Mouse (Mus musculus) liver, postnatal 0 days (tissue): ENCODE measurements around the gene Pten. TPM values are rescaled to one million over a fixed set of nuclear protein-coding genes. Genes with fewer than 3 reads are reported as not detected.
"Not testable (repeated sequence)": the region's sequence is repeated elsewhere in the genome, so short reads cannot be mapped to it uniquely, and the experiment has no call there.

Experiments used
- ATAC-seq: fragments of 200-750 bp; cut with Nextera tagmentation; 2 replicates; pipeline ENCODE4 v1.8.0; 2017; ENCODE audit warnings: mild to moderate bottlenecking, moderate library complexity
- DNase-seq: peaks from one replicate; pipeline ENCODE4 v3.0.0-alpha.2; 2016
- H3K27ac ChIP-seq: fragments of 300-500 bp; sonication (generic); 2 replicates; pipeline ENCODE4 v1.5.1; 2014; ENCODE audit warnings: antibody characterized with exemption, moderate library complexity, mild to moderate bottlenecking, low read depth
- H3K27me3 ChIP-seq: fragments of 300-500 bp; sonication (generic); 2 replicates; pipeline ENCODE4 v1.6.1; 2014; ENCODE audit warnings: low read length, control low read depth, mixed read lengths; ENCODE audit not compliant: insufficient read depth
- H3K36me3 ChIP-seq: fragments of 300-500 bp; sonication (generic); replicated peaks from 2 replicates; pipeline ENCODE4 v1.6.1; 2014; ENCODE audit warnings: mild to moderate bottlenecking, control low read depth, low read length, moderate library complexity, mixed read lengths; ENCODE audit not compliant: insufficient read depth
- H3K4me1 ChIP-seq: fragments of 300-500 bp; sonication (generic); 2 replicates; pipeline ENCODE4 v1.6.1; 2014; ENCODE audit warnings: antibody characterized with exemption, mild to moderate bottlenecking, control low read depth; ENCODE audit not compliant: insufficient read depth
- H3K4me2 ChIP-seq: fragments of 300-500 bp; sonication (generic); 2 replicates; pipeline ENCODE4 v1.6.1; 2014; ENCODE audit warnings: low read depth, mild to moderate bottlenecking, low read length, moderate library complexity, mixed read lengths
- H3K4me3 ChIP-seq: fragments of 300-500 bp; sonication (generic); 2 replicates; pipeline ENCODE4 v1.5.1; 2014; ENCODE audit warnings: low read depth, low read length
- H3K9ac ChIP-seq: fragments of 300-500 bp; sonication (generic); replicated peaks from 2 replicates; pipeline ENCODE4 v1.6.1; 2014; ENCODE audit warnings: mild to moderate bottlenecking, moderate library complexity
- H3K9me3 ChIP-seq: fragments of 300-500 bp; sonication (generic); 2 replicates; pipeline ENCODE4 v1.6.1; 2016; ENCODE audit warnings: mild to moderate bottlenecking, control low read depth, low read length, mixed read lengths
- CTCF ChIP-seq: sonication (generic); IDR thresholded peaks from 2 replicates; pipeline ENCODE4 v1.5.1; 2016; ENCODE audit warnings: antibody characterized with exemption, low read depth
- EP300 ChIP-seq: IDR thresholded peaks from 2 replicates; pipeline ENCODE4 v1.6.1; 2016; ENCODE audit warnings: antibody characterized with exemption, low read depth, mild to moderate bottlenecking
- WGBS: fragments of 180-500 bp; shearing (Covaris S2); extraction: QIAGEN DNeasy Blood & Tissue Kit; methylation state at CpG from one replicate; pipeline ENCODE4 v1.1.7; 2014; ENCODE audit not compliant: insufficient replicate concordance; 5-methylcytosine and 5-hydroxymethylcytosine counted together
- polyA plus RNA-seq: library from polyadenylated mRNA; unstranded; fragments of >200 nt; fragmentation: Nextera tagmentation; extraction: Ambion mirVana; gene quantifications from 2 replicates; pipeline ENCODE4 v1.2.1, GENCODE M21; 2015

Gene Pten
- polyA plus RNA-seq, 1 experiment from 2014 or later: 5.1 TPM

DNA sequence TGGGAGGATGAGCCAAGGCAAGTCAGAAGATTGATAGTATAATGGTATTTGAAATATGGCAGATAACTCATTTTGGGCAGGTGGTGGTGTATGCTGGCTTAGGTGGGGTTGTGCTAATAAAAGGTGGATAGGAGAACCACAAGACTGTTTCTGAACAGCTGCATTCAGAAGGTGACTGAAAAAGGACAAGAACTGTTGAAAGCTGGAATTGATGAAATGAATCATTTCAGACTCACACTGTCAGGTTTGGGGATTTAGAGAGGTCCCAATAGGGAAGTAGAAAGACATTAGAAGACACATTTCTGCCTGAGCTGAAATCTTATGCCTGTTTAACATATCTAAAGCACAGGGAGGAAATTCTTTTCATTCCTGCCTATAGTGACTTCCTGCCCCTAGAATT lies 36.6 kb downstream of the Pten start:
- no peak overlapping the region for H3K4me2 ChIP-seq
- H3K27me3 ChIP-seq: no peaks in the 10 kb centered on the region
- no peaks in the 10 kb centered on the region for H3K9me3 ChIP-seq
- ATAC-seq: no peak
- peaks cover 2% of the 10 kb centered on the region for H3K36me3 ChIP-seq
- H3K4me3 ChIP-seq: no peak overlapping the region
- no peak overlapping the region for H3K9ac ChIP-seq
- H3K4me1 ChIP-seq: peaks cover 9% of the 10 kb centered on the region
- no peak overlapping the region for H3K27ac ChIP-seq
- TF ChIP-seq CTCF (no peak), EP300 (no peak)
- no peak for DNase-seq

DNA sequence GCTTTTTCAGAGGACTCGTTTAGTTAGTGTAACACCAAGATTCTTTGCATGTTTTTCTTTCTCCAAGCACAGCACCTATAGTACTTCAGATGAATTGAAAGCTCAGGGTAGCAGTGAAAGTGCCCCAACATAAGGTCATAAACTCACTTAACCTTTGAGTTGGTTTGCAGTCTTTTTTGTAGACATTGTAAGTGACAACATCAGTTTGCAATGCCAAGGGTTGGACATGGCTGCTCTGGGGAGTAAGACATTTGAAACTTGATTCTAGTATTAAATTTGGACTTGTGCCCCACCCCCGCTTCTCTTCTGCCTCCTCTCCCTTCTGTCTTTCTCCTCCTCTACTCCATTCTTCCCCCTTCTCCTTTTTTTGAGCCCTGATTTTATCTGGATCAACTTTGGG lies 43.3 kb downstream of the Pten start:
- DNase-seq: no peak
- Histone ChIP-seq H3K27me3 (no peaks in the 10 kb centered on the region), H3K4me3 (no peak overlapping the region), H3K4me2 (no peak overlapping the region), H3K27ac (no peak overlapping the region), H3K4me1 (peaks cover 2% of the 10 kb centered on the region), H3K9me3 (no peaks in the 10 kb centered on the region), H3K9ac (no peak overlapping the region), H3K36me3 (peaks cover 21% of the 10 kb centered on the region)
- 79% methylated on average over 2 of the region's 2 CpGs for WGBS
- no peak for TF ChIP-seq EP300
- TF ChIP-seq CTCF: no peak
- no peak for ATAC-seq

DNA sequence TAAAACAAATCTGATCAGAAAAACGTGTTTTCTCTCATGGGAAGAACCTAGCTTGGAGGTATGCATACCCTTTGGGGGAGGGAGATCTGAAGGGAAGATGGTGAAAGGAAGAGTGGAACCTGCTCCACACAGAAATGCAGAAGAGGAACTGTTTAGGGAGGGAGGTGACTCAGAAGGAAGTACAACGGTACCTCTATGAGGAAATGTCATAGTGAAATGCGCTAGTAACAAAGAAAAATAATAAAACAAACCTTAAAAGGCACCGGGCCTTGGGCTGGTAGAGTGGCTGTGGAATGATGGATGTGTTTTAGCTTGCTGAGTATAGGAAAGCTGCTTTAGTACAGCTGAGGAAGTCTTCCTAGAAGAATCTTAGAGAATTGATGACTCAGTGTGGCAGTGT lies 47.4 kb downstream of the Pten start:
- ATAC-seq: no peak
- TF ChIP-seq CTCF (no peak), EP300 (no peak)
- Histone ChIP-seq H3K9ac (no peak overlapping the region), H3K9me3 (no peaks in the 10 kb centered on the region), H3K27ac (peak overlapping the region; percentile 53; the same call in 1 of the 2 replicates), H3K4me2 (no peak overlapping the region), H3K4me3 (no peak overlapping the region), H3K36me3 (peaks cover 29% of the 10 kb centered on the region), H3K27me3 (no peaks in the 10 kb centered on the region), H3K4me1 (peaks cover 9% of the 10 kb centered on the region)
- no peak for DNase-seq
- WGBS: 55% methylated on average over 4 of the region's 4 CpGs

DNA sequence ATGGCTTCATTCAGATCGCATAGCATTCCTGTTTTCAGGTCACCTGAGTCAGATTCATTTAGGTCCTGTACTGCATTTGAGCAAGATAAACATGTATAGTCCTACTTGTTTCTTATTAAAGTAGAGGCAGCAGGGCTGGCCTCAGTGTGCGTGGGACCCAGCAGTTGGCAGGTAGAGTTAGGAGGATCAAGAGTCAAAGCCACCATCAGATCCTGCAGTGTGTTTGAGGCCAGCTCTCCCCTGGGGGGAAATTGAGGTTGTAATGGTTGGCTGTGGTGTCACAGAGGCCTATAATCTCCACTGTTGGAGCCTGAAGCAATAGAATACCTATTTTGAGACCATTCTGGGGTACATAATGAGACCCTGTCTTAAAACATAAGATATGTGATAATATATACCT lies 50.3 kb downstream of the Pten start:
- ATAC-seq: no peak
- Histone ChIP-seq H3K4me1 (peaks cover 7% of the 10 kb centered on the region), H3K9ac (no peak overlapping the region), H3K27ac (no peak overlapping the region), H3K4me3 (no peak overlapping the region), H3K27me3 (no peaks in the 10 kb centered on the region), H3K9me3 (no peaks in the 10 kb centered on the region), H3K36me3 (peaks cover 17% of the 10 kb centered on the region; the same call in 1 of the 2 replicates), H3K4me2 (no peak overlapping the region)
- TF ChIP-seq EP300 (no peak), CTCF (no peak)
- 86% methylated on average over 2 of the region's 2 CpGs for WGBS
- DNase-seq: no peak

DNA sequence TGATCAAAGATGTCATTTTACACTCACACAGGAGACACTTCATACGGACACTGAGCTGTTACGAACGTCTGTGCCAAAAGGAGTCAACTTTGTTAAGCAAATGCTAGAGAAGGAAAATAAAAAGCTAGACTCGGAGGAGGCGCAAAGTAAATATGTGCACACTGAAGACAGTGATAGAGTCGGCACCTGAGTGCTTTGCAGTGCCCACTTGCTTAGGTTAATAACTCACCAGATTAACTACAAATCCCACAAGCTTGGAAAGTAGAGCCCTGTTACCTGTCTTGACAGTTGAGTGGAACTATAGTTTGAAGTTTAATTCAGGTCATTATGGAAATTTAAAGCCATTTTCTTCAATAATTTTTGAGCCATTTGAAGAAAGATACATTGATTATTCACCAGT lies 51.4 kb downstream of the Pten start:
- Histone ChIP-seq H3K9me3 (no peaks in the 10 kb centered on the region), H3K4me3 (no peak overlapping the region), H3K4me2 (no peak overlapping the region), H3K4me1 (peaks cover 7% of the 10 kb centered on the region), H3K27me3 (no peaks in the 10 kb centered on the region), H3K27ac (no peak overlapping the region), H3K9ac (no peak overlapping the region), H3K36me3 (peaks cover 19% of the 10 kb centered on the region; the same call in 1 of the 2 replicates)
- no peak for ATAC-seq
- TF ChIP-seq EP300 (no peak), CTCF (no peak)
- no peak for DNase-seq
- 62% methylated on average over 6 of the region's 6 CpGs for WGBS

DNA sequence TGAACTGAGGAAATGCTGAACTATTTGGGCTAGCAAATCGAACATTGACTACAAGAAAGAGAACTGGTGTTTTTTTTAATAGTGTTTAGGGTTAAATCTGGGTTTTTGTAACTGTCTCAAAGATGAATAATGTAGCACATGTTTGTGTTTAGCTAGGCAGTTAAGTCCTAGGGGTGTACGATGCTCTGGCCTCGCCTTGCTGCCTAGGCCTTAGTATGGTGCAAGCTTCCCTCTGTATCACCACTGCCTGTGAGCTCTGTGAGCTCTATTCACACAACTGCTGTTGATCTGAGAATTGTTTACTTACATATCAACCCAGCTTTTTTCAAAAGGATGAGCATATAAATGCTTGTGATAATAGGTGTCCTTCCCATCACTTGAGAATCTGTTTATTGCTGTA lies 51.8 kb downstream of the Pten start:
- Histone ChIP-seq H3K9ac (no peak overlapping the region), H3K27ac (no peak overlapping the region), H3K27me3 (no peaks in the 10 kb centered on the region), H3K4me2 (no peak overlapping the region), H3K9me3 (no peaks in the 10 kb centered on the region), H3K4me3 (no peak overlapping the region), H3K4me1 (peaks cover 7% of the 10 kb centered on the region), H3K36me3 (peaks cover 21% of the 10 kb centered on the region; the same call in 1 of the 2 replicates)
- WGBS: 73% methylated on average over 3 of the region's 3 CpGs
- no peak for ATAC-seq
- no peak for DNase-seq
- TF ChIP-seq CTCF (no peak), EP300 (no peak)

DNA sequence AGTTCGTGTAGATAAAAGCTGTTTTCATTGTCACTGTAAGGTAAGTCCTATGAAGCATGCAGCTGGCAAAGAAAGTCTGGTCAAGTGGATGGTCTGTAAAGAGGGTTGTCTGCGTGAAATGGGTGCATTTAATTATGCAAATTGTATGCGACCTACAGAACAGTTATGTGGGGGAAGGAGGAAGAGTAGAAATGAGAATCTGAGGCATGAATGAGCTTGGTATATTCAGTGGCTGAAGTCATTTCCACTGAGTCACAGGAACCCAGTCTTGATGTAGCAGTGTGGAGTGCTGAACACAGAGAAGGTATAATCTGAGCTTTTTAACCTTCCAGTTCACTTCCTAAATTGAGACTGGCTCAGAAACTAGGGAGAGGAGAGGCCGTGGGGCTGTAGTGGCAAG lies 61.5 kb downstream of the Pten start:
- no peak for ATAC-seq
- DNase-seq: no peak
- WGBS: 86% methylated on average over 4 of the region's 4 CpGs
- Histone ChIP-seq H3K4me1 (no peaks in the 10 kb centered on the region), H3K36me3 (peaks cover 29% of the 10 kb centered on the region), H3K4me2 (no peak overlapping the region), H3K9ac (no peak overlapping the region), H3K27ac (no peak overlapping the region), H3K4me3 (no peak overlapping the region), H3K27me3 (no peaks in the 10 kb centered on the region), H3K9me3 (no peaks in the 10 kb centered on the region)
- TF ChIP-seq CTCF (no peak), EP300 (no peak)

DNA sequence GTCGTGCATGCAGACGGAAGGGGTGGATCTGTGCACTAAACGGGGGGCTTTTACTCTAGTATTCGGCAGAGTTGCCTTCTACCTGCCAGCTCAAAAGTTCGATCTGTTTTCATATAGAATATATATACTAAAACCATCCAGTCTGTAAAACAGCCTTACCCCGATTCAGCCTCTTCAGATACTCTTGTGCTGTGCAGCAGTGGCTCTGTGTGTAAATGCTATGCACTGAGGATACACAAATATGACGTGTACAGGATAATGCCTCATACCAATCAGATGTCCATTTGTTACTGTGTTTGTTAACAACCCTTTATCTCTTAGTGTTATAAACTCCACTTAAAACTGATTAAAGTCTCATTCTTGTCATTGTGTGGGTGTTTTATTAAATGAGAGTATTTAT lies 65.7 kb downstream of the Pten start:
- H3K4me2 ChIP-seq, H3K4me1 ChIP-seq, H3K9ac ChIP-seq, DNase-seq, ATAC-seq, H3K27me3 ChIP-seq, H3K9me3 ChIP-seq, H3K27ac ChIP-seq, H3K4me3 ChIP-seq: not testable (repeated sequence)
- peaks cover 12% of the 10 kb centered on the region for H3K36me3 ChIP-seq
- WGBS: no CpG with 5 or more reads among the region's 7 CpGs
